Mouse (Mus musculus): Measurements from ENCODE around the gene Abcc1.
A peak's percentile ranks its signal among the peaks of the same experiment; 100 is the strongest.

The Abcc1 gene

DNA sequence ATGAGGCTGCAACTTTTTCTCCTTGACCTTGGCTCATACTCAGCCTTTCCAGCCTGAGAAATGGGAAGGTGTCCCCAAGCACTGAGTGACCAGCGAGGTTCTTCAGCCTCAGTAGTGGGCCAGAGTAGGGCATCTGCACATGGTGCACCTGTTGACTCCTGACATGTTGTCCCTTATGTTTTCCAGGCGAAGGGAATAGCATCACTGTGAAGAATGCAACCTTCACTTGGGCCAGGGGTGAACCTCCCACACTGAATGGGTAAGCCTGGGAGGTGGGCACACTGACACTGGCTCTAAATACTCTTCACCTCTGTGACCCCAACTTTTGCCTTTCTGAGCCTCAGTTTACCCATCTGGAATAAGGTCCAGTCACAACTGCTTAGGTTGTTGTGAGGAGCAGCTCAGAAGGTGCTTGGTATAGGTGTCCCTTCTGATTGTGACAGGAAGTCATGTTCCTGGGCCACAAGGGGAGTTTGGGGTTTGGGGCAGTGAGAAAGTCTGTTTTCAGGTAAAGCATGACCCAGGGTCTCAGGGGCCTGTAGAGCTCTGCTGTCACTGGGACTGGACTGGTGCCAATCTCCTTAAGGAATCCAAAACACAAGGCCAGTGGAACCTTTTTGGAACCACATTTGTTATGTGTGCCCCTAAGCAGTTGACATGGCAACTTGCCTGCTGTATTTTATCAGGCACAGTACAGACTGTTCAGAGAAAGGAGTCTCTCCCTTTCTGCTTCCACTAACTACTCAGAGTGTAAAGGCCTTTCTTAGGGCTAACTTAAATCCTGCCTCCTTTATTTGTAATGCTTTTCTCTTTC is 78.7 kb downstream of the Abcc1 start:
- DNase-seq (ENCODE audit: low read depth, low spot score) = no peak

GRCm38 (mm10) chr16:14444059-14444855 is 82.9 kb downstream of the Abcc1 start:
- no peak for DNase-seq (ENCODE audit: low read depth, low spot score)

- DNase-seq (ENCODE audit: low read depth, low spot score) = peak; percentile 9
These were observed 83.8 kb downstream of the Abcc1 start for GRCm38 (mm10) chr16:14445197-14445596.

- DNase-seq (ENCODE audit: low read depth, low spot score) = no peak
These were observed 86.0 kb downstream of the Abcc1 start for GRCm38 (mm10) chr16:14447366-14447765.

- DNase-seq (ENCODE audit: low read depth, low spot score) = no peak
These were observed 86.9 kb downstream of the Abcc1 start for GRCm38 (mm10) chr16:14448307-14448706.

DNA sequence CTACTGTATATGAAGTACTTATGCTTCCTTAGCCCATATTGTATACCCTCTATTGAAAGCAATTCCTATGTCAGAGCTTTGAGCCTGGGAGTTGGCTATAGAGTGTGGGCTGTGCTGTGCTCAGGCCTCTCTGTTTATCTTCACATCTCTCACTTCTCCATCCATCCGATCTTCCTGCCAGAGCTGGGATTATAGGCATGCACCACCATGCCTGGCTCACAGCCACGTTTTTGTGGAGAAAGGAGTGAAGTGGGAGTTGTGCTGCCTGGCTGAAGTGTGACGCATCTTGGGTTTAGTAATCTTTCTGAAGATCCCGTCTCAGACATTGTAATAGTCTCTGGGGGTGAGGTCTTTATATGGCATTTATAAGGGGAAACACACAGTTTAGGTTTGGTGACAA is 88.5 kb downstream of the Abcc1 start:
- DNase-seq (ENCODE audit: low read depth, low spot score) = no peak

GRCm38 (mm10) chr16:14451374-14452046 is 90.2 kb downstream of the Abcc1 start:
- no peak for DNase-seq (ENCODE audit: low read depth, low spot score)

GRCm38 (mm10) chr16:14462535-14462934 is 101.2 kb downstream of the Abcc1 start:
- no peak for DNase-seq (ENCODE audit: low read depth, low spot score)

- no peak for DNase-seq (ENCODE audit: low read depth, low spot score)
These were observed 103.7 kb downstream of the Abcc1 start for GRCm38 (mm10) chr16:14465016-14465415.

- no peak for DNase-seq (ENCODE audit: low read depth, low spot score)
These were observed 107.0 kb downstream of the Abcc1 start for GRCm38 (mm10) chr16:14468351-14468750.

GRCm38 (mm10) chr16:14468841-14469240 is 107.5 kb downstream of the Abcc1 start:
- no peak for DNase-seq (ENCODE audit: low read depth, low spot score)

DNA sequence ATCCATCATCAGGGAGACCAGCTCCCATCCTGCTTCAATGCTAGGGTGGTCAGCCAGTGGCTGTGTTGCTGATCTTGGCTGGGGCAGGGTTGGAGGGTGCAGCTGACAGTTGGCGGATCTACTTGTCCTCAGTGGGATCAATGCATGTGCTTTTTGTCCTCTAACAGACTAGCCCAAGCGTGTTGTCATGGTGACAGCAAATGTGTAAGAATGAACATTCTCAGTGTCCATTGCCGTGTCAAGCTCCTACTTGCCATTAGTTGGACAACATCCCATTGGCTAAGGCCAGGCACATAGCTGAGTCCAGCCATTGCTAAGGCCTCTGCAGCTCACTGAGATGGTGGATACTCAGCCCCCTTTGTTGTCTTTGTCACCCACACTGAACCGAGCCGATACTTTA is 110.8 kb downstream of the Abcc1 start:
- no peak for DNase-seq (ENCODE audit: low read depth, low spot score)

DNA sequence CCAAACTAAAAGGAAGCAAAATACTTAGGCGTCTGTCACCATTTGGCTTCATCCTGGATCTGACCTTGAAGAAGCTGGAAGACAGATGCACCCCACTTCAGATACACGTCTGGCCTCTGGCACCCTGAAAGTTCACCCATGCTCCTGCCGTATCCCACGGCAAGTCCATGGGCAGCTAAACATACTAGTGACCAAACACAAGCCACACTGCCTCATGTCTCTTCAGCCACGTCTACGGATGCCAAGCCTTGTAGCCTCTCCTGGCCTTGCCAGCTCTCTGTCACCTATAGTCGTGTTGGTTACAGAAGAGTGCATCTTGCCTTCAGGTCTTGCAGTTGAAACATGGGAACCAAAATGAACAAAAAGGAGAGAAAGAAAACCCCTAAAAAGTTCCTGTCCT is 112.3 kb downstream of the Abcc1 start:
- no peak for DNase-seq (ENCODE audit: low read depth, low spot score)

DNA sequence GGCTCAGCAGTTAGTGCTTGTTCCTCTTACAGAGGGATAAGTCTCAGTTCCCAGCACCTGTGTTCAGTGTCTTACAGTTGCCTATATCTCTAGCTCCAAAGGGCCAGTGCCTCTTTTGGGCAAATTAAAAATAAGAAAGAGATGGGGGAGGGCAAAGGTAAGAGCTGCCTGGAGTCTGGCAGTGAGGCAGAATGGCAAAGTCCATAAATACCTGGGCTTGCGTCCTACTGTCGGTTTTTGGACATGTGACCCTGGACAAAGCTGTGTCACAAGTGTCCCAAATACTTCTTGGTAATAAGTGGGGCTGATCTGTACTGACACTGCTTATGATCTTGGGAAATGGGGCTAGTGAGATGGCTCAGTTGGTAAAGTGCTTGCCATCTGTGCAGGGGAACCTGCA is 113.6 kb downstream of the Abcc1 start:
- DNase-seq (ENCODE audit: low read depth, low spot score) = no peak

- no peak for DNase-seq (ENCODE audit: low read depth, low spot score)
These were observed 114.7 kb downstream of the Abcc1 start for GRCm38 (mm10) chr16:14476056-14476455.

GRCm38 (mm10) chr16:14476701-14477400 is 115.5 kb downstream of the Abcc1 start:
- DNase-seq (ENCODE audit: low read depth, low spot score) = no peak

DNA sequence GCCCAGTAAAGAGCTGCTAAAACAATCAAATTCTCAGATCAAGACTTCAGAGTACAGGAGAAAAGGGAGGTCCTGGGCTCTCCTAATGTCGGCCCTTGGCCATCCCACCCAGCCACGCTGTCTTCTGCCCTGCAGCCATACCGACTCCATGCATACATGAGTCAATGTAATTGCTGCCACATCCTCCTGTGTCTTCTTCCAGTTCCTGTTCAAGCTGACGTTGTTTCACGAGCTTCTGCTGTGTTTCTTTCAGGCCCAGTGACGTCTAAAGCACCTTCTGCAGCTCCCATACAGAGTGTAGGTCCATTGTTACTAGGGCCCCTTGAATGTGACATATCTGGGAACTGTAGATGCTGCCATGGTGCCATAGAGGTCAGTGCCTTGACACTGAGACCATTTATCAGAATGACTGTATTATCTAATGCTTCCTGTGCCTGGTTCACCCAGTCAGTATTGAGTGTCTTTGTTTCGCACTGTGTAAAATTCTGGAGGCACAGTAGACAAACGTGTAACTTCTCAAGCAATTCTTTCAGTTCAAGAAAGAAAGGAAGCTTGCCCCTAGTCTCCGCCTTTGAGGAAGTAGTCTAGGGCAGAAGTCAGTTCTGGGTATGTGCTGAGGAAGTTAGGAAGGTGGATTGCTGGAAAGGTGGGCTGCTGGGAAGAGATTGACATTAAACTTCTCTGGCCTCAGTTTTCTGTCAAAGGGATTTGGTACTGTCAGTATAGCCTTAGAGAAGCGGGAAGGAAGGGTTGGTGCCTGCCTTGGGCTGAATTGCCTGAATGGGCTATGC is 116.3 kb downstream of the Abcc1 start:
- DNase-seq (ENCODE audit: low read depth, low spot score) = no peak

DNA sequence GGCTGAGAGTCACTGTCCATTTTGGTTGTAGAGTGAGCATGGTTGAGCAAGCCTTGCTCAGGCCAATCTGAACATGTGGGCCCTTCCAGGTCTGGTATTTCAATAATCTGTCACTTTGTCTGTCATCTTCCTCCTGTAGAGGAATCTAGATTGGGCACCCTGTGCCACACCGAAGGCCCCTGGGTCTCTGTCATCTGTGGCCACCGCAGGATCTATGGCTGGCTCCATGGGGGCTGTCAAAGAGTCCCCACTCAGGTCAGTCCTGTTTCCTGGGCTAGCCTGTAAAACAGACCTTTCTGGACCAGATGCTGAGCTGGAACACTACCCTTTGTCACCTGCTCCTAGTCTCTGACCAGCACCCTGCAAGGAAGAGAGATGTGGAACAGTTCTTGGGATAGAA is 118.3 kb downstream of the Abcc1 start:
- DNase-seq (ENCODE audit: low read depth, low spot score) = no peak

DNA sequence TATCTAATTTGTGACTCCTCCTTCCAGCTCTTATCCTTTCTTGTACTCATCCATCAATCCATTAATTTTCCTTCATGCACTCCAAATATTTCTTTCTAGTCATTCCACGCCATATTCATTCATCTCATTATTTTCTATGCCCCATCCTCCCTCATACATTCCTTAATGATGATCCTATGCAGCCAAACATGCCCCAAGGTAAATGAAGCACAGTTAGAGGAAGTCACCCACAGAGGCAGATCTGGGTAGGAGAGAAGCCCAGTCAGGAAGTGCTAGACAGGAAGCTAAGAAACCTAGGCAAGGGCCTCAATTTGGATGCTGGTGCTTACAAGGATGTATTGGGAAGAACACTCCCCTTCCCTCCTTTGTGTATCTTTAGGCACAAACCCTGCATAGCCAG is 121.9 kb downstream of the Abcc1 start:
- DNase-seq (ENCODE audit: low read depth, low spot score) = no peak

GRCm38 (mm10) chr16:14493491-14494114 is 132.2 kb downstream of the Abcc1 start:
- DNase-seq (ENCODE audit: low read depth, low spot score) = peak; percentile 39

Data from ZHBTc4 (cell line).